23 mouse cellular contexts compared by ENCODE assay signal in genomic region chr3:11639329-11639728, GRCm38 (mm10).
DNase-seq lines count a peak whose midpoint lies in the region; ATAC-seq and TF ChIP-seq lines count a peak whose summit lies in the region.
"Had no signal": no experiment of that assay in that cellular context is flagged by ENCODE, and none has a peak within 500 bp of the region (broad histone marks: within the 10 kb centered on the region; RNA-seq: fewer than 3 reads in every experiment).

No protein-coding gene starts in this region.

- H3K27me3 ChIP-seq in kidney, embryonic 14.5 days (ENCODE audit: control insufficient read depth, insufficient read depth, low read length) = no peaks in the 10 kb centered on the region
- H3K27me3 ChIP-seq in kidney, embryonic 15.5 days = no peaks in the 10 kb centered on the region
- H3K27me3 ChIP-seq in kidney, postnatal 0 days (ENCODE audit: insufficient read depth, low read length) = no peaks in the 10 kb centered on the region
- H3K27me3 ChIP-seq in forebrain, embryonic 12.5 days = no peaks in the 10 kb centered on the region
- H3K27me3 ChIP-seq: CH12.LX, Patski had no signal

- no peak overlapping the region for H3K9ac ChIP-seq in kidney, embryonic 14.5 days (ENCODE audit: low read depth, low read length)
- no peak overlapping the region for H3K9ac ChIP-seq in kidney, embryonic 15.5 days
- H3K9ac ChIP-seq in kidney, postnatal 0 days (ENCODE audit: low read depth, low read length) = no peak overlapping the region
- H3K9ac ChIP-seq in forebrain, embryonic 12.5 days = no peak overlapping the region

- no peak overlapping the region for H3K27ac ChIP-seq in kidney, embryonic 14.5 days (ENCODE audit: low read depth, low read length)
- no peak overlapping the region for H3K27ac ChIP-seq in kidney, embryonic 15.5 days
- no peak overlapping the region for H3K27ac ChIP-seq in kidney, postnatal 0 days
- H3K27ac ChIP-seq in forebrain, embryonic 12.5 days = no peak overlapping the region

- no peak overlapping the region for H3K4me2 ChIP-seq in kidney, embryonic 14.5 days (replicated peaks; ENCODE audit: low read depth, low read length)
- no peak overlapping the region for H3K4me2 ChIP-seq in kidney, embryonic 15.5 days
- no peak overlapping the region for H3K4me2 ChIP-seq in kidney, postnatal 0 days (ENCODE audit: low read length)
- H3K4me2 ChIP-seq in forebrain, embryonic 12.5 days = no peak overlapping the region

- H3K9me3 ChIP-seq in kidney, embryonic 14.5 days (ENCODE audit: control insufficient read depth, low read length) = no peaks in the 10 kb centered on the region
- no peaks in the 10 kb centered on the region for H3K9me3 ChIP-seq in kidney, embryonic 15.5 days (replicated peaks)
- H3K9me3 ChIP-seq in kidney, postnatal 0 days (replicated peaks; ENCODE audit: low read length) = no peaks in the 10 kb centered on the region
- no peaks in the 10 kb centered on the region for H3K9me3 ChIP-seq in forebrain, embryonic 12.5 days
- H3K9me3 ChIP-seq: G1E had no signal

- no peaks in the 10 kb centered on the region for H3K4me1 ChIP-seq in kidney, embryonic 14.5 days (ENCODE audit: control insufficient read depth, insufficient read depth, low read length)
- H3K4me1 ChIP-seq in kidney, embryonic 15.5 days = no peaks in the 10 kb centered on the region
- H3K4me1 ChIP-seq in kidney, postnatal 0 days (replicated peaks; ENCODE audit: insufficient read depth, low read length) = no peaks in the 10 kb centered on the region
- no peaks in the 10 kb centered on the region for H3K4me1 ChIP-seq in forebrain, embryonic 12.5 days

- 61% methylated on average over 3 of the region's 3 CpGs for WGBS in kidney, embryonic 14.5 days
- WGBS in kidney, embryonic 15.5 days = 57% methylated on average over 3 of the region's 3 CpGs
- WGBS in kidney, postnatal 0 days = 47% methylated on average over 3 of the region's 3 CpGs
- 86% methylated on average over 3 of the region's 3 CpGs for WGBS in forebrain, embryonic 12.5 days

- no peak for DNase-seq in kidney, postnatal 36 days
- no peak for DNase-seq in kidney, postnatal 14 days
- DNase-seq in kidney, postnatal 0 days (ENCODE audit: low spot score) = peak; percentile 12
- DNase-seq in kidney, adult 11 months = no peak
- DNase-seq in R1 (ENCODE audit: low read depth, low spot score) = peak; percentile 6
- DNase-seq: adrenal gland, adult 2 months; adrenal gland, adult 8-10 months; adrenal gland, postnatal 10 days; adrenal gland, postnatal 14 days; adrenal gland, postnatal 25 days; adrenal gland, postnatal 36 days; B cell, adult 2 months; cerebellum, adult 11 months; cerebellum, adult 11-12 months; cerebellum, adult 18-20 months had no signal

- no peak for TF ChIP-seq CTCF in kidney, postnatal 0 days (IDR thresholded peaks at IDR 0.05; ENCODE audit: low read depth)

- no peaks in the 10 kb centered on the region for H3K36me3 ChIP-seq in kidney, embryonic 14.5 days (ENCODE audit: control insufficient read depth, insufficient read depth, low read length)
- H3K36me3 ChIP-seq in kidney, embryonic 15.5 days = no peaks in the 10 kb centered on the region
- no peaks in the 10 kb centered on the region for H3K36me3 ChIP-seq in kidney, postnatal 0 days (ENCODE audit: insufficient read depth, low read length)
- H3K36me3 ChIP-seq in forebrain, embryonic 12.5 days (replicated peaks) = no peaks in the 10 kb centered on the region
- H3K36me3 ChIP-seq: G1E had no signal

- peak; percentile 52; the same call in 1 of the 2 replicates for ATAC-seq in kidney, embryonic 14.5 days (ENCODE audit: low FRiP score, low TSS enrichment)
- ATAC-seq in kidney, embryonic 15.5 days (replicated peaks; ENCODE audit: low FRiP score) = peak; percentile 66; the same call in 1 of the 2 replicates
- ATAC-seq in kidney, postnatal 0 days (replicated peaks; ENCODE audit: low FRiP score, low read depth) = no peak
- ATAC-seq in forebrain, embryonic 12.5 days (ENCODE audit: low FRiP score) = no peak
- ATAC-seq: activated CD4-positive, CD25-positive, alpha-beta regulatory T cell, adult 4 months; CD4-positive, CD25-positive, alpha-beta regulatory T cell, adult 4 months; Patski had no signal

- no peak overlapping the region for H3K4me3 ChIP-seq in kidney, embryonic 14.5 days (ENCODE audit: low read length)
- H3K4me3 ChIP-seq in kidney, embryonic 15.5 days (replicated peaks) = no peak overlapping the region
- no peak overlapping the region for H3K4me3 ChIP-seq in kidney, postnatal 0 days (replicated peaks; ENCODE audit: low read depth, low read length)
- H3K4me3 ChIP-seq in forebrain, embryonic 12.5 days (replicated peaks) = no peak overlapping the region

Comparison
In these comparisons a context has a peak if more than half of its experiments do, and no peak if none do; other contexts are left out.
1. ATAC-seq: peak in kidney, embryonic 14.5 days (single experiment) and kidney, embryonic 15.5 days (single experiment); none in kidney, postnatal 0 days (single experiment) and forebrain, embryonic 12.5 days (single experiment).
2. DNase-seq: peak in kidney, postnatal 0 days (single experiment) and R1 (single experiment); none in kidney, postnatal 36 days (0 of 2), kidney, postnatal 14 days (single experiment) and kidney, adult 11 months (single experiment).